Mouse (Mus musculus) lung, postnatal 36 days (tissue): Measurements from ENCODE around the gene Pphln1.

Experiments used
- DNase-seq: peaks from one replicate; pipeline ENCODE4 v3.0.0; 2022; ENCODE audit warnings: mixed read lengths

Pphln1 gene

GRCm38 (mm10) chr15:93510690-93511336 lies 112.7 kb downstream of the Pphln1 start:
- no peak for DNase-seq

GRCm38 (mm10) chr15:93512437-93512836 lies 114.3 kb downstream of the Pphln1 start:
- no peak for DNase-seq

GRCm38 (mm10) chr15:93513939-93514341 lies 115.8 kb downstream of the Pphln1 start:
- no peak for DNase-seq

GRCm38 (mm10) chr15:93515316-93515715 lies 117.2 kb downstream of the Pphln1 start:
- no peak for DNase-seq

GRCm38 (mm10) chr15:93517022-93517565 lies 118.9 kb downstream of the Pphln1 start:
- DNase-seq, result peak; percentile 73

- peak; percentile 89 for DNase-seq
These were observed 120.2 kb downstream of the Pphln1 start for GRCm38 (mm10) chr15:93518143-93518902.

GRCm38 (mm10) chr15:93518941-93519835 lies 121.0 kb downstream of the Pphln1 start:
- DNase-seq, result peak; percentile 88

- DNase-seq, result peak; percentile 51
These were observed 122.0 kb downstream of the Pphln1 start for GRCm38 (mm10) chr15:93519836-93520826.

GRCm38 (mm10) chr15:93521088-93521786 lies 123.1 kb downstream of the Pphln1 start:
- DNase-seq, result no peak

- no peak for DNase-seq
These were observed 123.6 kb downstream of the Pphln1 start for GRCm38 (mm10) chr15:93521787-93522180.

- DNase-seq, result peak; percentile 67
These were observed 127.3 kb downstream of the Pphln1 start for GRCm38 (mm10) chr15:93525305-93525917.

GRCm38 (mm10) chr15:93529831-93530702 lies 131.9 kb downstream of the Pphln1 start:
- DNase-seq, result peak; percentile 37

GRCm38 (mm10) chr15:93530703-93531032 lies 132.5 kb downstream of the Pphln1 start:
- DNase-seq, result no peak

- no peak for DNase-seq
These were observed 138.0 kb downstream of the Pphln1 start for GRCm38 (mm10) chr15:93536191-93536590.

GRCm38 (mm10) chr15:93537745-93538144 lies 139.6 kb downstream of the Pphln1 start:
- no peak for DNase-seq

- no peak for DNase-seq
These were observed 140.5 kb downstream of the Pphln1 start for GRCm38 (mm10) chr15:93538551-93539205.

- DNase-seq, result no peak
These were observed 141.3 kb downstream of the Pphln1 start for GRCm38 (mm10) chr15:93539415-93539814.
